ENCODE assay signal across 29 mouse cellular contexts in the genomic region with DNA sequence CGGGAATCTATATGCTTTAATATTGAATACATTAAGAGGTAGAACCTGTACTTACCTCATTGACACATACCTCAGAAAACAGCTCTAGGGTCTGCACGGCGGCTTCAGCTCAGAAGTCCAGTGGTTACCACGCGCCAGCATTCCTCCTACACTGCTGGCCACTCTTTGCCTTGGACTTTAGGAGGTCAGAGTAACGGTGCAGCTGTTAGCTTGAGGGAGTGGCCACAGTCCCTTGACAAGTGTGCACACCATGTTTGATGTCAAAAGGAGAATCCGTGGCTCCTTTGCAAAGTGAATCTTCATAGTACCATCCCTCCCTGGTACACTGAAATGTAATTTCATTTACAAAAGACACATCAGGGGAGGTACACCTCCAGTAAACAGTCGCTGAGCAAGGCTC.
"Had no signal": no experiment of that assay in that cellular context is flagged by ENCODE, and none has a peak within 500 bp of the region (broad histone marks: within the 10 kb centered on the region; RNA-seq: fewer than 3 reads in every experiment).

No protein-coding gene starts in this region.

- H3K4me3 ChIP-seq: left cerebral cortex, adult 2 months; limb, embryonic 10.5 days; limb, embryonic 12.5 days; limb, embryonic 13.5 days; limb, embryonic 15.5 days; liver, embryonic 12.5 days; liver, embryonic 13.5 days; liver, embryonic 15.5 days; lung, embryonic 15.5 days; midbrain, embryonic 10.5 days; midbrain, embryonic 12.5 days; midbrain, embryonic 13.5 days; midbrain, embryonic 15.5 days; neural tube, embryonic 12.5 days had no signal

- H3K36me3 ChIP-seq: limb, embryonic 12.5 days; limb, embryonic 13.5 days; limb, embryonic 15.5 days; liver, embryonic 12.5 days; liver, embryonic 13.5 days; liver, embryonic 15.5 days; lung, embryonic 15.5 days; midbrain, embryonic 10.5 days; midbrain, embryonic 12.5 days; midbrain, embryonic 13.5 days; midbrain, embryonic 15.5 days; neural tube, embryonic 12.5 days had no signal

- H3K27me3 ChIP-seq: limb, embryonic 12.5 days; limb, embryonic 13.5 days; limb, embryonic 15.5 days; liver, embryonic 12.5 days; liver, embryonic 13.5 days; liver, embryonic 15.5 days; lung, embryonic 15.5 days; midbrain, embryonic 12.5 days; midbrain, embryonic 13.5 days; midbrain, embryonic 15.5 days; neural tube, embryonic 12.5 days had no signal

- DNase-seq: left cerebral cortex, postnatal 4 days; liver; liver, embryonic 13.5 days; liver, postnatal 0 days; lung, adult 18-20 months; lung, adult 2 months; lung, embryonic 14.5 days; lung, postnatal 10 days; lung, postnatal 14 days; lung, postnatal 36 days; lung, postnatal 4 days; midbrain, embryonic 14.5 days had no signal

- ATAC-seq: liver, embryonic 12.5 days; liver, postnatal 0 days; lung, postnatal 0 days; midbrain, embryonic 13.5 days; midbrain, embryonic 15.5 days; midbrain, embryonic 16.5 days had no signal

- H3K9me3 ChIP-seq: limb, embryonic 10.5 days; limb, embryonic 12.5 days; limb, embryonic 13.5 days; limb, embryonic 15.5 days; liver, embryonic 12.5 days; liver, embryonic 13.5 days; liver, embryonic 15.5 days; lung, embryonic 15.5 days; midbrain, embryonic 10.5 days; midbrain, embryonic 12.5 days; midbrain, embryonic 13.5 days; midbrain, embryonic 15.5 days; neural tube, embryonic 12.5 days had no signal

- H3K4me2 ChIP-seq: limb, embryonic 12.5 days; limb, embryonic 13.5 days; limb, embryonic 15.5 days; liver, embryonic 11.5 days; liver, embryonic 12.5 days; liver, embryonic 13.5 days; liver, embryonic 15.5 days; lung, embryonic 14.5 days; lung, embryonic 15.5 days; midbrain, embryonic 11.5 days; midbrain, embryonic 12.5 days; midbrain, embryonic 13.5 days; midbrain, embryonic 15.5 days; neural tube, embryonic 12.5 days had no signal

- H3K4me1 ChIP-seq: limb, embryonic 10.5 days; limb, embryonic 12.5 days; limb, embryonic 15.5 days; liver, embryonic 12.5 days; liver, embryonic 13.5 days; liver, embryonic 15.5 days; lung, embryonic 15.5 days had no signal
